Mouse (Mus musculus) thymus, postnatal 4 days (tissue): ENCODE data around the gene Pla1a.

Source experiments
- DNase-seq: peaks from one replicate; pipeline ENCODE4 v3.0.0; 2021

Pla1a gene

GRCm38 (mm10) chr16:38431446-38432185, 1.3 kb downstream of the Pla1a start:
- DNase-seq = no peak

DNA sequence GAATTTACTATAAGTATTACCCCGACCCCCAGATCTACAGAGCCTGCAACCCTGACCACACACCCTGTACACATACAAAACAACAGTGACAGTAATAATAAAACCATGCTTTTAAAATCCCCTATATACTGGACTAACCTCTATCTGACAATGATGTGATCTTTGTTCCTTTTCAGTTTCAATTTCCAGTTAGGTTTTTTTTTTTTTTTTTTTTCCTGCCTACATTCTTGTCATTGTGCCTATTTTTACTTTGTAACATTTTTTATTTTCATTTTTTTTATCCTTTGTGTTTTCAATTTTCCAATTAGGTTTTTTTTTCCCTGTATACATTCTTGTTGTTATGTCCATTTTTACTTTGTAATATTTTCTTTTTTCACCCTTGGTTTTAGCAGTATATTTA, 7.1 kb downstream of the Pla1a start:
- no peak for DNase-seq

- DNase-seq = no peak
Observed at GRCm38 (mm10) chr16:38425374-38425773, 7.6 kb downstream of the Pla1a start.

GRCm38 (mm10) chr16:38414953-38415352, 18.0 kb downstream of the Pla1a start:
- DNase-seq = no peak

DNA sequence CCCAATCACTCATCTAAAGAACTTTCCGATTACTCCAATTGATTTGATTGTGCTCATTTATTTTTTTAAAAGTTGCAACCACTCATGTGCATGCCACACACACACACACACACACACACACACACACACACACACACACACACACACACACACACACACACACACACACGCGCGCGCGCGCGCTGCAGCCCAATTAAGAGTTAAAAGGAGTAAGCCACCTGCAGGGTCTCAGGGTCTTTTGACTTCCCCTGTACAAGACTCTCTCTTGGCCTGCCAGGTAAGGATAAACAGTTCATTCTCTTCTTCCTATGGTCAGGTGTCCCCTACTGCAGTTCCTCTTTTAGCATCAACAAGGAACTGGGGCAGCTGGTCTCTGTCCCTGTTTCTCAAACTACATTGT, 24.5 kb downstream of the Pla1a start:
- no peak for DNase-seq

- DNase-seq = no peak
Observed at GRCm38 (mm10) chr16:38407584-38407983, 25.4 kb downstream of the Pla1a start.

DNA sequence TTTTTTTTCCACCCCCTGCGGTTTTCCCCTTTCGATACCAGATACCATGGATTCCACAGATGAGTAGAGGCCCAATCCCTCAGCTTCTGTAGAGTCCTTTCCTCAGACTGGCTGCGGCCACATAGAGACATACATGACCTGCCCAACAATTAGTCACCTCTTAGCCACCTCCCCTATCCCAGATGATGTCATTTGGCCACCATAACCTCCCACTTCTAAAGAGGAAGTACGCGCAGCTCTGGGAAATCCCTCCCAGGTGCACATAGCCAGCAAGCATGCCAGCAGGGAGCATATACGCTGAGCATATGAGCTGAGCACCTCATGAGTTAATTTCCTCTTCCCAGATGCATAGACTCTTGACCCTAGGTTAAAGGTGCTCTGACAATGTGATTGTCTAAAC, 26.2 kb downstream of the Pla1a start:
- no peak for DNase-seq

DNA sequence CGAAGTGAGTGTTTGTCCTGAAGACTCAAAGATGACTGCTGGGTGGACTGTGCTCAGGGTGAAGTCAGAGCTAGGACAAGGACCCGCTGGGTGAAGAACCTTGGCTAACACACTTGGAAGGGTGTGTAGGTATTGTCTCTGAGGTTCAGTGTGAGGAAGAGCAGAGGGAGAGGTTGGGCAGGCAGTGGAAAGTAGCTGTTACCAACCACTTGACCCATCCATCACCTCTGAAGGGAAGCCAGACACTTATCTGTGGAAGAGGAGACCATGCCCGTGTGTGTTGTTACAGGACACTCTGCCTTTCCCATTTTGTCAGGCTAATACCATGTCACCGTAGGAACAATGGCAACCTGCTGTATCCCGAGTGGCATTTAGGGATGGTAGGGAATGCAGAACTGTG, 26.7 kb downstream of the Pla1a start:
- DNase-seq = no peak

- DNase-seq = peak; percentile 54
Observed at GRCm38 (mm10) chr16:38403639-38404038, 29.3 kb downstream of the Pla1a start.

- no peak for DNase-seq
Observed at GRCm38 (mm10) chr16:38401468-38401867, 31.5 kb downstream of the Pla1a start.

- no peak for DNase-seq
Observed at GRCm38 (mm10) chr16:38400311-38400960, 32.5 kb downstream of the Pla1a start.

GRCm38 (mm10) chr16:38399531-38400231, 33.3 kb downstream of the Pla1a start:
- peak; percentile 70 for DNase-seq

- no peak for DNase-seq
Observed at GRCm38 (mm10) chr16:38399076-38399475, 33.9 kb downstream of the Pla1a start.

DNA sequence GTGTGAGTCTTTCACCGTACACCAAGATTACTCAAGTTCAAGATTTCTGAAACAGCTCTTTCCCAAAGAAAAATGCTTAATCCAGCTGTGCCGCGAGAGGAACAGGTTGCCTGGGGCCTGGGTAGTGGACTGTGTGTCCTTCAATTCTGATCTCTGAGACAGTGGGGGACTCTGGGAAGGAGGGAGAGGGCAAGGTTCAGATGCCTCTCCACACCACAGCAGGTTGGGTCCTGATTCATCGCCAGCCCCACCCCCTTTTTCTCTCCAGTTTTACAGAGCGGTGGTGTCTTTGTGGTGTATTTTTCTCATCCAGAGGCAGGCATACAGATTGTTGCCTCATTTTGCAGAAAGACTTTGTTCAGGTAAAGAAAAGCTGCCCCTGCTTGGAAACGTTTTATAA, 34.7 kb downstream of the Pla1a start:
- no peak for DNase-seq

DNA sequence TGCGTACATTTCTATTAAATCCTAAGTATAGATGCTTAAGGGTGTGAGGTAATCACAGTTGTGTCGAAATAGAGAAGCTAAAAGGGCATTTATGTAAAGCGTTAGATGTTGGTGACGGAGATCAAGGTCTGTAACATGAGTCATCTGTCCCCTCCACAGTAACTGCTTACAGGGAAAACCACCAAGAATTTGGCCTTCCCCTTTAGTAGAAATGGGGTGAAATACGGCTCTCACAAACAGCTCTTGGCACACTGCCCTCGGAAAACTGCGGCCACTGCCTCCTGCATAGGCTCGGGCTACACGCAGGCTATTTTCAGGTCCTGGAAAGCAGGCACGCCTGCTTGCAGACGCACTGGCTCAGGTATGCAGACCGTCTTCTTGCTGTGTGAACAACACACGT, 36.8 kb downstream of the Pla1a start:
- no peak for DNase-seq

- DNase-seq = no peak
Observed at GRCm38 (mm10) chr16:38395060-38395730, 37.8 kb downstream of the Pla1a start.

GRCm38 (mm10) chr16:38394191-38394618, 38.7 kb downstream of the Pla1a start:
- no peak for DNase-seq

DNA sequence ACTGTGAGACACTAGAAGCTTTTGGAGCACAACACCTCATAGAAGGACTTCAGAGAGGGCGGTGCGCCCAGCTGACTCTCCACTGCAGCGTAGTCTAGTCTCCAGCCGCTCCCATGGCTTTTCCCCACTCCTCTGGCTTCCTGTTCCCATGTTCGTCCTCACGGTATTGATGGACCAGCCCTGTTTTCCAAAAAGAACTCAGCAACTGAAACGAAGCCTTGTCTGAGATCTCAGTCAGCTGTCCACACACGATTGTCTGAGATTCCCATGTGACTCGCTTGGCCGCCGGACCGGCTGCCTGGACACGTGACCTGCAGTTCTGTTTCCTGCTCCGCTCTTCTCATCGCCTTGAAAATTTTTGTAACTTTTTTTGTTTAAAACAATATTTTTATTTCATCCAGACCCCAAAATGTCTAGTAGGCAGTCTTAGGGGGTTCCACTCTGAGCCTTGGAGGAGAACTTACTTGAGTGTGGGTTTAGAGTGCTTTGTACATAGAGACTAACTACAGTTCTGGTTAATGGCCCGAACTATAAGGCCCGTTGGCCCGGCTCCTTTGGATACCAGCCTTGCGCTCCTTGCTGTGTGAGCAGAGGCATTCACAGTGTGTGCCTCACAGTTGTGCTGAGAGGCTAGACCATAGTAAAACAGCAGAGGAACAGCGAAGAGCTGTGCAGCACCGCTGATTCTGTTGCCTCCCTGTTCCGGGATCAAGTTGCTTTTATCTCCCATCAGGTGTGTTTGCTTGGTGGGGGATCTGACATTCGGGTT, 40.6 kb downstream of the Pla1a start:
- no peak for DNase-seq

DNA sequence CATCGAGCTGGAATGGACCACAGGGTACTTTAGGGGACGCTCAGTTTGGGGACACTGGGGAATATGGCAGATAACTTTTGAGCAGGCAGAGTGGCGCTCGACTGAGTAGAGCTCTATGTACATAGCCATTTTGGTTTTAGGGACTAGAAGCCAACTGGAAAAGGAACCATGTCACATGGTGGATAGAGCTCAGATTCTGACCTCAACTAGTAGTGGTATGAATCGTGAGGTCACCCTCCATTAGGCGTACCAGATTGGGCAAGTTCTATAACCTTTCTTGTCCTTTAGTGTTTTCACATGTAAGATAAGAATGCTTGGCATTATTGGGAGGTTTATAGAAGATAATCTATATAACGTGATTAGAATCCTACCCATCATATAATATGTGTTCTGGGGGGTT, 42.6 kb downstream of the Pla1a start:
- DNase-seq = no peak

GRCm38 (mm10) chr16:38389284-38389893, 43.6 kb downstream of the Pla1a start:
- no peak for DNase-seq

DNA sequence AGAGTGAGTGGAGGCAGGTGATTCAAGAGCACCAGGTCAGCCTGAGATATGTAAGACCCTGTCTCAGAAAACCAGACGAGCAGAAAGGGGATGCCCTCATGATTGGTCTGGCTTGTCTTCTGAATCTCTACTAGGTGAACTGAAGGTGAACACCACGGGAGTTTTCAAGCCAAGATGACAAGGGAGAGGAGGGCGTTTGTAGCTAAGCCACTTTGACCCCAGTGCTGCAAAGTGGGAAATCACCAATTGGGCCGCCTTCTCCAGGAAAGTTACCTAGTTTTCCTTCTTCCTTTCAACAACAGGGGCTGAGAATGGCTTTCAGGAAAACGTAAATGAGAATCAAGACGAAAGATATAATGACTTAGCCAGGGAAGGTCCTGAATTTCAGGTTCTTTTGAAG, 44.2 kb downstream of the Pla1a start:
- DNase-seq = no peak

GRCm38 (mm10) chr16:38387389-38387788, 45.6 kb downstream of the Pla1a start:
- DNase-seq = no peak
